Mouse (Mus musculus) G1E-ER4 (cell line): Measurements from ENCODE around the gene Bhmt2. TPM values are rescaled to one million over a fixed set of nuclear protein-coding genes. Genes with fewer than 3 reads are reported as not detected.

Source experiments
- GATA1 ChIP-seq: IDR thresholded peaks from one replicate; pipeline ENCODE4 v1.8.0; 2012; ENCODE audit warnings: low read length, inconsistent platforms
- polyA plus RNA-seq: library from polyadenylated mRNA; stranded (reverse); fragments of >175 nt; gene quantifications from 2 replicates; pipeline ENCODE4 v1.2.3, GENCODE M21; 2012

Gene Bhmt2
- polyA plus RNA-seq, 1 experiment, result not detected

- TF ChIP-seq GATA1, result no peak
Measured at GRCm38 (mm10) chr13:93673296-93673695, 806 bp downstream of the Bhmt2 start.

DNA sequence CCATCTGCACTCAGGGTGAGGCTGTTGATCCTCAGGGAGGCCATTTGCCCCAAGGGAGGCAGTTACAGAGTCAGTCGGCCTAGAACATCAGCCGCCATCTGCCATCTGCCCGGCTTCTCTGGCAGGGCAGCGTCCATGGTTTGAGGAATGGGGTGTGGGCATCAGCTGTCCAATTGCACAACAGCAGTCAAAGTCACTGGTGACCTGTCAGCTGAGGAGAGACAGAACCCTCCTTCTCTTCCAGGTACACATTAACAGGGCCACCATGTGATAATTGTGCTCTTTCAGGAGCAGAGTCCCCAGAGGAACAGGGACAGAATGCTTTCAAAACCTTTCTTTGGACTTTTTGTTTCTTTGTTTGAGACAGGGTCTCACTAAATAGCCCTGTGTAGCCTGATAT is 1.7 kb downstream of the Bhmt2 start:
- TF ChIP-seq GATA1, result no peak

GRCm38 (mm10) chr13:93667586-93667985 is 6.5 kb downstream of the Bhmt2 start:
- no peak for TF ChIP-seq GATA1

DNA sequence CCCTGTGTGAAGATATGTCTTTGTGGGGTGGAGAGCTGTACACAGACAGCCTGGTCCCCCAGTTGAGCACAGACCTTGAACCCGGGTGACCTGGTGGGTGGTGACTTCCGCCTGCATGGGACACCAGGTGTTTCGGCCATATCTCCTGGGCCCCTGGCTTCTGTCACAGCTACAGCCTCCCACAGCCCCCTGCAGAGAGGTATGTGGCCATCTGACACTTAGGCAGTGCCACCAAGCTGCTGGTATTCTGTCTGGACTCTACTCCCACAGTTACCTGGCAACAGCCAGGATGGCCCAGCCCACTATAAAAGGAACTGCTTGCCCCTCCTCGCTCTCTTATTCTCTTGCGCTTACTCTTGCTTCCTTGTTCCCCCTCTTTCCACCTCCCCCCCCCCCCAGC is 16.2 kb downstream of the Bhmt2 start:
- TF ChIP-seq GATA1, result no peak

GRCm38 (mm10) chr13:93653382-93653781 is 20.7 kb downstream of the Bhmt2 start:
- no peak for TF ChIP-seq GATA1

GRCm38 (mm10) chr13:93648387-93649130 is 25.5 kb downstream of the Bhmt2 start:
- no peak for TF ChIP-seq GATA1

DNA sequence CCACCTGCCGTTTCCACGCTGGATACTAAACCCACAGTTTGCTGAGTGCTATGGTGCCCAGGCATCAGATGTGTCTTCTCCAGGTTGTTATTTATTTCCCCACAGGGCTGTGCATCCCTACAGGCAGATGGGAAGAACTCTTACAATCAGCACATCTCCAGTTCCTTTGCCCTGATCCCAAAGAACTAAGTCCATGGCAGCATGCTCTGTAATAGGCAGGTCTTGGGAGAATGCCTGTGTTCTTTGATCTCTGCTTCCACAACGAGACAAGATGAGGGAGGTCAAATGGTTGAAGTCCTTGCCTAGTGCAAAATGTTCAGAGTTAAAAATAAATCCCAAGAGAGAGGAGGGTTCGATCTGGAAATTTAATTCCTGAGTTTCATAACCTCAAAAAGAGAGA is 34.5 kb downstream of the Bhmt2 start:
- no peak for TF ChIP-seq GATA1

DNA sequence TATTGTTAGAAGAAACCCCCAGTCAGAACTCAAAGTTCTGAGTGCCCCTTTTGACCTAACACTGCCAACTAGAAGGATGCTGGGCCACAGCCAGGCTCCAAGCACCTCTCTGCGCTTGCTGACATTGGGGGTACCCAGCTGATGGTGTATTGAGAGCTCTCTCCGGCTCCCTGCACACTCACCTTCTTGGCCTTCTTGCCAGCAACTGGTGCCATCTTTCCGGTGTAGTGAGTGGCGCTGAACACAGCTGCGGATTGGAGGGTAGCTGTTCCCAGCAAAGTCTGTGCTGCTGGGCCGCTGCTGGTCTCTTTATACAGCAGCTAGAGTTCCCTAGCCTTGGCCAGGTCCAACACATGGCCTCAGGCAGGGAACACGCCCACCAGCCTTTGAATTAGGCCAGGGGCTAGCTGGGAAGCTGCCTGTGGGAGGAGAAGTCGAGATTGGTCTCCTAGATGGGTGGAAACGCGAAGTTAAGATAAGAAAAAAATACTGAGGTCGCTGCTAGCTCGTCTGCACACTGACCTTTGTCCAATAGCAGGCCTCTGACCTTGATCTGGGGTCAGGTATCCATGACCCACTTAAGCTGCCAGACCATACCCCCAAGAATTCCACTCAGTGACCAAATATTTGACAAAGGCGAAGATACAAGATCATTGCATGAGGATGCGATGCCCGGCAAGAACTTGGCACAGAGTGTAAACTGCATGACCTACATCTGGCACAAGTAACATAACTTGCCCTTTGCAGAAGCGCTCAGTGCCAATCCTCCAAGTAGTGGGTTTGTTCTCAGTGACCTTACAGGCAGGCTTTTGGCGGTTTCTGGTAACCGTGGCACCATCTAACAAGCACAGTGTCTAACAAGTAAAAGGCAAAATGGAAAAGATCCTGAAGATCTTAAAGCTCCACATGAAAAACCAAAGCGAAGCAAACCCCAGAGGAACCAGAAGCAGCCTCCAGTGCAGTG is 36.5 kb downstream of the Bhmt2 start, which contains the start of gene Bhmt:
Gene Bhmt, minus strand, starts transcription at position 680 of the 964 bp plus-strand sequence.
- no peak for TF ChIP-seq GATA1

GRCm38 (mm10) chr13:93636561-93636960 is 37.5 kb downstream of the Bhmt2 start:
- TF ChIP-seq GATA1, result no peak

GRCm38 (mm10) chr13:93632927-93633326 is 41.2 kb downstream of the Bhmt2 start:
- no peak for TF ChIP-seq GATA1

GRCm38 (mm10) chr13:93630941-93631705 is 43.0 kb downstream of the Bhmt2 start:
- no peak for TF ChIP-seq GATA1

DNA sequence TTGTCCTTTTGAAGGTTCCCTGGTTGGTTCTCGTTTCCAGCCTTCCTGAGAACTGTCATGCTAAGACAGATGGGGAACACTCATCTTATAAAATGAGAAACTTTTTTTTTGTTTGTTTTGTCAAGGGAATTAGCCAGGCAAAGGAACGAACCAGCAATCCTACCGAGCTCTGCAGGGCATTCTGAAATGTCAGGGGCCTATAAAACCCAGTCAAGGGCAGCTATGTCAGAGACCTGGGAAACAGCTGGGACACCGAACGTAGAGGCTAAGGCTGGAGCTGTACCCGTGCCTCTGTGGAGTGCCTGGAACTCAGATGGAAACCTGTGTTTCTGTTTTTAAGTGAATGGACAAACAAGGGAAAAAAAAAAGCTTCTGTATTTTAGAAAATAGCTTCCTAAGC is 45.2 kb downstream of the Bhmt2 start:
- no peak for TF ChIP-seq GATA1

DNA sequence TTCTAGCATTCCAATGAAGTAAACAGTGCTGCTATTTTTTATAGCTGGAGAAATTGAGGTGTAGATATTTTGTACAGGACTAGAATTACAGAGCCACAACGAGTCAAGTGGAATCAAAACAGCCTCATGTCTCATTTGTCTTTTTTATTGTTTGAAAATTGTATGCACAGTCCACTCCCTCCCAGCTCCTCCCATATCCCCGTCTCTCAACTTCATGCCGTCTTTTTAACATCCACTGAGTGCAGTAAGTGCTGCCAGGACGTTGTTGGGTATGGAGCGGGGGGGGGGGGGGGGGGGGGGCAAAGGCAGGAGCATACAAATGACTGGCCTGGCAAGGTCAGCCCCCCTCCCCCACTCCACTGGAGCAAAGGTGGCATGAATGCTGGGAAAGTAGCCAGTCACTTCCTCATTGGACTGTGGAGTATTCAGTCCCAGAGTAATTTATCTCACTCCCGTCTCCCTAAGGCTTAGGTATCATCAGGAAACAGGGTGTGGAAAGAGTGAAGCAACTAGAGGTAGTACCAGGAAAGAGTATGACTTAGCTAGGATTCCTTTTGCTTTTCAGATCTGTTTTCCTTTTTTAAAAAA is 59.6 kb downstream of the Bhmt2 start:
- no peak for TF ChIP-seq GATA1

DNA sequence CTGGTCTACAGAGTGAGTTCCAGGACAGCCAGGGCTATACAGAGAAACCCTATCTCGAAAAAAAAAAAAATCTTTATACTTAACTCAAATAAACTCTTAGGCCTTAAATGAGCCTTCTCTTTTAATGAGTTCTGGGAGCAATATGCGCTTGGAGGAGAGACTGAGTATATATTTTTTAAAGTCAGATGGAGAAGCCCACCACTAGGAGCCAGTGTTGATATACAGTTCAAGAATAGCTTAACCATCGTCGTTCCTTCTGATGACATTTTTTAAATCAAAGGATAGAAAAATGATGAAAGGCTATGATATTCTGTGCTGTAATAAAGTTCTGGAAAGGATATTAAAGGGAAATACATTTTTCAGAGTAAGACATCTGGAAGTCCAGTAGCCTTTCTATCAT is 60.3 kb downstream of the Bhmt2 start:
- no peak for TF ChIP-seq GATA1
